Mouse (Mus musculus) left cerebral cortex, postnatal 10 days (tissue): ENCODE results near the gene Pik3r1. TPM values are rescaled to one million over a fixed set of nuclear protein-coding genes. Genes with fewer than 3 reads are reported as not detected.
A peak's percentile ranks its signal among the peaks of the same experiment; 100 is the strongest.

Experiments used
- DNase-seq, 2 experiments: peaks; one replicate each; pipeline ENCODE4 v3.0.0; 2021 to 2022; ENCODE audit warnings: low spot score in 2 of 2, mixed read lengths in 1 of 2; ENCODE audit errors: extremely low spot score in 1 of 2
- intact Hi-C: fragments of 180-260 bp; cut with DNase I; formaldehyde crosslinking; loops from one replicate; pipeline ENCODE4 v1.15.1; 2025
- total RNA-seq, 2 experiments: library from RNA; stranded (reverse); gene quantifications; 2 replicates each; pipeline ENCODE4 v1.2.3; 2021

Pik3r1 gene
- total RNA-seq, 2 experiments from 2014 or later: 142 to 147 TPM

GRCm38 (mm10) chr13:101721154-101721553, 46.9 kb downstream of the Pik3r1 start:
- intact Hi-C loops: no loop called here
- DNase-seq: no peak

GRCm38 (mm10) chr13:101719312-101719870, 48.6 kb downstream of the Pik3r1 start:
- intact Hi-C loops: no loop called here
- peak; percentile 81 to 83 for DNase-seq

- DNase-seq: no peak
- intact Hi-C loops: no loop called here
Measured at GRCm38 (mm10) chr13:101718744-101719143, 49.3 kb downstream of the Pik3r1 start.

DNA sequence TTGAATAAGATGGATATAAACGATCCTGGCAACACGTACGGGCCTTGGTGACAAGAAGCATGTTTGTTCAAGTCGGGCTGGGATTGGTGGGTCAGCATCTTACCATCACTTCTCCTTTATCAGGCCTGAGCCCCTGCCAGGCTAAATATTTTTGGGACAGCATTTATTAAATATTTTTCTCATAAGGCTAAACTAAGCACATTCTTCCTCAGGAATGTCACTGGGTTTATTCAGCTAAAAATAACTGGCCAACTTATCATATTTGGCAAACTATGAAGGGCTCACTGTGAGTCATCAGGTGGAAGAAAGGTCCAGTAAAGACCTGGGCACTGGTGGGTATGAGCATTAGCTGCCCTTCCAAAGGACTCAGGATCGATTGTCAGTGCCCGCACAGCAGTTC, 50.2 kb downstream of the Pik3r1 start:
- no peak for DNase-seq
- intact Hi-C loops: no loop called here

- intact Hi-C loops: no loop called here
- no peak for DNase-seq
Measured at GRCm38 (mm10) chr13:101713429-101714088, 54.5 kb downstream of the Pik3r1 start.

DNA sequence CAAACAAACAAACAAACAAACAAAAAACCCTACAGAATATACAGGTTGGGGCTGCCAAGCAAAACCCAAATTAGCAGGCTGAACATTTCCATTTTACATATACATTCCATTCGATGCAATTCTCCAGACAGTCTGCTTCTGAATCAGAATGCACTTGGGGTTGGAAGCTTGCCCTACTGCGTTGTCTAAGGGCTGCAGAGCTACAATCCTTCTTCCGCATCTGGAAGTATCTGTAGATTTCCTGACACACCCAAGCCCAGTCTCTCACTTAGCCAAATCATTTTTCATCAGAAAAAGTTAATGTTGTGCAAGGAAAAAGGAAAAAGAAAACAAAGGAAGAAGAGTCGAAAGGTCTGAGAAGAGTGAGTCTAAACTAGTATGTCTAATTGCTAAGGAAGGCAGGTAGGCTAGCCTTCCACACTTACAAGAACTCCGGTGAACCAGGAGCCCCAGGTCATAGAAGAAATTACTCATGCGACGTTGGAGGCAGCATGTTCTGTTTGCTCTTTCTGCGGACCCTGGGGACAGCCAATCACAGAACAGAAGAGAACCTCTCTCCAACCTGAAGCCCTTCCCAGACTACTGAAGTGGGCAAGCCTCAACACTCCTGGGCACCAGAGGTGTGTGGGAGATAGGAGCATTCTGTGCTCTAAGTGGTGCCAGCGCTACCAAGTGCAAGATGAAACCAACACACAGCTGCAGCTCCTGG, 55.1 kb downstream of the Pik3r1 start:
- DNase-seq: no peak
- intact Hi-C loops: no loop called here

- no peak for DNase-seq
- intact Hi-C loops: no loop called here
Measured at GRCm38 (mm10) chr13:101712099-101712498, 55.9 kb downstream of the Pik3r1 start.

DNA sequence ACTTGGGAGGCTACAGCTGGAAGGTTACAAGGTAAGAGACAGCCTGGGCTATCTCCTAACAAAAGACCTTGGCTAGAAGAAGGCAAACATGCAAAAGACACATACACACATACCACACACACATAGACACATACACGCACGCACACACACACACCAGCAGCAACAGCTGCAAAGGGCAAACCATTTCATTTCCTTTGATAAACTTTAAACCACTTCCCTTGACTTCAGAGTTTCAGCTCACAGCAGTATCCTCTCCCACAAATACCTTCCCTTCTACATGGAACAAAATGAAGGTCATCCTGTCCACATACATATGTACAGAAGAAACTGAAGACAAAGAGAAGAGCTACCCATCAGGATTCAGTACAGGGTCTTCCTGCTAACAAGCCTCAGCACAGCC, 56.7 kb downstream of the Pik3r1 start:
- no peak for DNase-seq
- intact Hi-C loops: no loop called here

- intact Hi-C loops: no loop called here
- no peak for DNase-seq
Measured at GRCm38 (mm10) chr13:101709788-101710187, 58.2 kb downstream of the Pik3r1 start.

DNA sequence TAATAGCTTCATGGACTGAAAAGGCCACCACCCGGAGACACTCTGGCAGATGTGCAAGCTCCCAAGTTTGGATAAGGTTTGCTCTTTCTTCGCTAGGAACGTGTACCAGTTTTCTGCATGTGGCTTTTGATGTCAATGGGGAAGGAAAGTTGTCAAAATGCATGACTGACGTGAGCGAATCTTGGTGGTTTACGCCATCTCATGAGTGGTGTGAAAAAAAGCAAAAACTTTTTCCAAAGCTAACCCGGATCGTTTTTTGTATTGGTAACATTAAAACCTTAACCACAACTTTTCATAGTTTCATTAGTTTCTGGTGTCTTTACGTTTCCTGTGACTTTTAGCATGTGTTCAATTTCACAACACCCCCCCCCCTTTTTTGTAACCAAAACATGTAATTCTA, 60.8 kb downstream of the Pik3r1 start:
- intact Hi-C loops: no loop called here
- DNase-seq: no peak

DNA sequence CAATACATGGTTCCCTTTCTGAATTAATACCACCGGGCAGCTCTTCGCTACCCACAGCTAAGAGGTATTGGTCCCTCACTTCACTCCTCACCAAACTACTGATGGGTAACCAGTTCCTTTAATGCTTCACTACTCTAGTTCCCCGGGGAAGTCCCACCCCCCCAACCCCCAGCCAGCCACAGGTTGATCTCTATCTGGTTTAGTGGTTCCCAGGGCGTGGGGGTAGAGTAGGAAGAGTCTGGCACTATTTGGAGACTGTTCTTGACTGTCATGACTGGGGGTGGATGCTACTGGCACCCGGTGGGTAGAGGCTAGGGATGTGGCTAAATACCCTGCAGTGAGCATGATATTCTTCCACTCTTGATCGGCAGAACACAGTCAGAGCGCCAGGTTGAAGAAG, 61.6 kb downstream of the Pik3r1 start:
- no peak for DNase-seq
- intact Hi-C loops: no loop called here

GRCm38 (mm10) chr13:101702096-101702775, 65.8 kb downstream of the Pik3r1 start:
- intact Hi-C loops: no loop called here
- no peak for DNase-seq

DNA sequence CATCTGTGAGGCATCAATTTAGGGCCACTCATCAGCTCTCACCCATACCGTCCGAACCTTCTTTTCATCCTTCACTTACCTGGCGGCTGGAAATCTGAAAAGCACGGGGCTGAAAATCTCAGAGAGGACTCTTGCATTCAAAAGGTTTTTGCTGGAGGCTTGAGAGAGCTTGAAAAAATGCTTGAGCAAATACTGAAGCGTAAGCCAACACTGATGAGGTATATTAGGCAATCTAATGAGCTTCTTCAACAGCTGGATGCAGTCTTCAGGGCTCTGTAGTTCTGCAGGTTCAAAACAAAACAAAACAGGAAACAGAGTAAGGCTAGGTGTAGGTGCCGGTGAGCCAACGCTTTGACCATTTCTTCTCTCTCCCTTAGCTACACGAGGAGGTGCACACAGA, 66.4 kb downstream of the Pik3r1 start:
- intact Hi-C loops: no loop called here
- DNase-seq: no peak

- intact Hi-C loops: no loop called here
- no peak for DNase-seq
Measured at GRCm38 (mm10) chr13:101699742-101700141, 68.3 kb downstream of the Pik3r1 start.

GRCm38 (mm10) chr13:101697966-101698365, 70.1 kb downstream of the Pik3r1 start:
- intact Hi-C loops: no loop called here
- DNase-seq: no peak

GRCm38 (mm10) chr13:101697461-101697860, 70.6 kb downstream of the Pik3r1 start:
- no peak for DNase-seq
- intact Hi-C loops: no loop called here

- intact Hi-C loops: no loop called here
Measured at GRCm38 (mm10) chr13:101696827-101697226, 71.2 kb downstream of the Pik3r1 start.

DNA sequence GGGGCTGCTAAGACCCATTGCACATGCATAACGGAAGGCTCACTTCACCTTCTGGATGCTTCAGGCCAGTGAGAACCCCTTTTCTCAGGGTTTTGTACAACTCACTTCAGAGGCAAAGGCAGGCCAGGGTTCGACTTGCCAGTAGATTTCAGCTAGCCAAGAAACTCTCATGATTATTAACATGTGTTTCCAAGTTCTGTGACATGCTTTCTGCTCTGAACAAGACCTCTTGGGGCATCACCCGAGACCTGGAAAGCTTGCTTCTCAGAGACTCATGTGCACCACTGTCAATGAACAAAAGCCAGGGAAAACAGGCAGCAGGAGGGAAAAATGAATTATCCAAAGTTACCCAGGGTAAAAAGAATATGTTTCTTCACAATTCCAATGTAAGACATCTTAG, 71.7 kb downstream of the Pik3r1 start:
- intact Hi-C loops: no loop called here
- no peak for DNase-seq

More at GRCm38 (mm10) chr13:101696827-101697226, 71.2 kb downstream of the Pik3r1 start:
- DNase-seq: no peak

DNA sequence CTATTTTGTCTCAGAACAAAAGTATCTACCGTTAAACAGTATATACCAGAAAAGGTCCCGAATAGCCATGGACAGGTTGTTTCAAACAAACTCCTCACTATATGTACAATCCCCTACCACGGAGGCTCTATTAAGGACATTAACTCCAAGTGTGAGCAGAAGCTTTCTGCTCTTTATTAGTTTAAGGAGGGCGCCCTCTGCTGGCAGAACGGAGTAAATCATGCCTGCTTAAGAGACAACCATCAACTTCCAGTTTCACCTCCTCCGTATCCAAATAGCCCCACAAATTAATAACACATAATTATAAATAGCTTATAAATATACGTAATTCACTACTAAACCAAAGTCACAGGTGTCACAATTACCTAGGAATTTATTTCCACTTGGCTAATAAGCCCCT, 72.1 kb downstream of the Pik3r1 start:
- intact Hi-C loops: no loop called here
- DNase-seq: peak; percentile 87 to 88
